Mouse (Mus musculus) heart, adult 18-20 months (tissue): ENCODE results near the gene Efna2. TPM values are rescaled to one million over a fixed set of nuclear protein-coding genes. Genes with fewer than 3 reads are reported as not detected.

Experiments
- DNase-seq, 2 experiments: peaks; one replicate each; pipeline ENCODE4 v3.0.0; 2021 to 2022; ENCODE audit warnings: mixed read lengths in 1 of 2
- total RNA-seq, 2 experiments: library from RNA; stranded (reverse); gene quantifications; 2 replicates each; pipeline ENCODE4 v1.2.3; 2021

Efna2 gene
- total RNA-seq, 2 experiments from 2014 or later: 0.98 to 1.3 TPM

DNA sequence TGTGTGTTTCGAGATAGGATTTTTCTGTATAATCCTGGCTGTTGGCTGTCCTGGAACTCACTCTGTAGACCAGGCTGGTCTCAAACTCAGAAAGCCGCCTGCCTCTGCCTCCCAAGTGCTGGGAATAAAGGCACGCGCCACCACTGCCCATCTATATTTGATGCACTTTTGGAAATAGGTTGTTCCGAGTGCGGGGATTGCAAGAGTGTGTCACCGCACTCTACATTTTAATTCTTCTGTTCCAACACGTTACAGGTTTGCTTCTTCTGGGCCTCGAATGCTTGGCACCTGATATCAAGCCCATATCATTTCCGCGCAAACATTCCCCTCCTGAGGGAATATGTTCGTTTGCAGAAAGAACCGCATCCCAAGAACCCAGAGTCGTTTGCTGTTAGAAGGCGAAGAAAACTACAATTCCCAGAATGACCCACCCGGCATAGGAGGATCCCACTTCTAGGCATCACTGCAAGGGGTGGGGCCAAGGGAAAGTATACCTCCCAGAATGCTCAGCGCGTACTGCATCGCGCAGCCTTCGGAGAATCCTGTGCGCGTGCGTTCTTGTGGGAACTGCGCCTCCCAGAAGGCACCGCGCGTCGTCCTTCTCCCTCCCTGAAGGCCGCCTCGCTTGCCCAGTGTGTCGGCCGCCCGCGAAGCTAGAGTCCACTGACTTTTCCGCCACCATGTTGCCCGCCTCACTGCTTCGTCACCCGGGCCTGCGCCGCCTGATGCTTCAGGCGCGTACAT lies 37.3 kb upstream of the Efna2 start:
- peak; percentile 97 to 98 for DNase-seq

DNA sequence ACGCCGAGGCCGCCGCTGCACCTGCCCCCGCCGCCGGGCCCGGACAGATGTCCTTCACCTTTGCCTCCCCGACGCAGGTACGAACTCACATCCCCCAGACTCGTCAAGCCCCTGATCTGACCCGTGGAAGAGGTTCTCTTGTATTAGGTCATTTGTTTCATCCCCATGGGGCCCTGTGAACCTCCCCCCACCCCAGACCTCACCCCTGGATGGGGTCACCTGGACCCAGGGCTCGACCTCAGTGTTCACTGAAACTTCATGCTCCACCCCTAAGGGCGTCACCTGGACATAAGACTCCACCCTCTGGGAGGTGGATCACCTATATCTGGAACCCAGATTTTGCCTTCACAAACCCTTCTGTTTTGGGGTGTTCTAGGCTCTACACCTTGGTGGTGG lies 36.8 kb upstream of the Efna2 start:
- no peak for DNase-seq

DNA sequence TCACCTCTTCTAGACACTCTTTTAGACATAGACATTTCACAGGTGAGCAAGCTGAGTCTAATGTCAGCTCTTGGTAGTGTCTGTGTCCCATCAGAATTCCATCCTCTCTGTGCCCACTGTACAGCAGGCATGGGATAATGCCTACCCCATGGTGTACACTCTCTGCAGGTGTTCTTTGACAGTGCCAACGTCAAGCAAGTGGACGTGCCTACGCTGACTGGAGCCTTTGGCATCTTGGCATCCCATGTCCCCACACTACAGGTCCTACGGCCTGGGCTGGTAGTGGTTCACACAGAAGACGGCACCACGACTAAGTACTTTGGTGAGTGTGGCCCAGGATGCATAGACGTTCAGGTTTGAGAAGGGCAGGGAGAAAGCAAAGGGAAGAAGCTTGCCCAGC lies 35.6 kb upstream of the Efna2 start:
- DNase-seq: no peak

DNA sequence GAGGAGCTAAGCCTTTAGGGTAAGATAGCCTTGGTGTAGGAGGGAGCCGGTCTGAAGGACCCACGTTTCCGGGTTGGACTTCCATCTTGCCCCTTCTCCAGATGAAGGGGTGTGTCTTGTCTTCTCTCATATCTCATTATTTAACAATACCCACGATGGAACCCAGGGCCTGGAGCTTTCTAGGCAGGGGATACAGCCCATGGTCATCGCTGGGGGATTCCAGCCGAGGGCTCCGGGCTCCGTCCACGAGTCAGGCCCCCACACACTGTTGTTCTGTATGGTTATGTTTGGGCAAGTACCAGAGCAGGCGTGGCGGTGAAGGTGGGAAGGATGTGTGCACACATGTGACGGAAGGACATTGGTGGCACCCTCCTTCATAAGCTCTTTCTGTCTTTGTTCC lies 35.1 kb upstream of the Efna2 start:
- DNase-seq: no peak

DNA sequence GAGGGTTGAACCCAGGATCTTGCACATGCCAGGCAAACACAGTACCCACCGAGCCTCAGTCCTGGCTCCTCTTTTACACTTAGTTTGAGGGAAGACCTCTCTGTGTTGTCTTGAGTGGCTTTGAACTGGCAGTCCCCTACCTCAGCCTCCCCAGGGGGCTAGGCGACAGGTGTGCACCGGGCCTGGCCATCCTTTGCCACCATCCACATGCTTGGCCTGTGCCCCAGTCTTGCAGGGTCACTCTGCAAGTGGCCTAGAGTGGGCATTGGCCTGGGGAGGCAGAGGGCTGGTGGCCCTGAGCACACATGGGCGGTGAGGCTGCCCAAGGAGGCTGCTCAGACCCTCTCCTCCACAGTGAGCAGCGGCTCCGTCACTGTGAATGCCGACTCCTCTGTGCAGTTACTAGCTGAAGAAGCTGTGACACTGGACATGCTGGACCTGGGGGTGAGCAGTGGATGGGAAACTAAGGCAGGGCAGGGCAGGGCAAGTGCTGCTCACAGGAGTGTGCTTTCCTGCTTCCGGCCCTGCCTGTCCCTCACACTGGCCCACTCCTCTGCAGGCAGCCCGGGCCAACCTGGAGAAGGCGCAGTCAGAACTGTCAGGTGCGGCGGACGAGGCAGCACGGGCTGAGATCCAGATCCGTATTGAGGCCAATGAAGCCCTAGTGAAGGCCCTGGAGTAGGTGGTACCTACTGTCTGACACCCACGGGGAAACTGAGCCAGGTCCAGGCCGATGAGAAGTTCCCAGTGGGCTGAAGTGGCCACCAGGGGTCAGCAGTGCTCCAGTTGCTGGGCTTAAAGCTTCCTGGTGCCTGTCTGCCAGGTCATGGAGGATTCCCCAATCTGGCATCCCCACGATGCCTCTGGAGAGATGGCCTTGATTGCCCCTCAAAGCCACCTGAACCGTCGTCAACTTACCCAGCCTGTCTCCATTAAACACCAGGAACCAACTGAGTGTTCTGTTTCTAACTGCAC lies 34.1 kb upstream of the Efna2 start:
- DNase-seq: peak; percentile 83 to 89

DNA sequence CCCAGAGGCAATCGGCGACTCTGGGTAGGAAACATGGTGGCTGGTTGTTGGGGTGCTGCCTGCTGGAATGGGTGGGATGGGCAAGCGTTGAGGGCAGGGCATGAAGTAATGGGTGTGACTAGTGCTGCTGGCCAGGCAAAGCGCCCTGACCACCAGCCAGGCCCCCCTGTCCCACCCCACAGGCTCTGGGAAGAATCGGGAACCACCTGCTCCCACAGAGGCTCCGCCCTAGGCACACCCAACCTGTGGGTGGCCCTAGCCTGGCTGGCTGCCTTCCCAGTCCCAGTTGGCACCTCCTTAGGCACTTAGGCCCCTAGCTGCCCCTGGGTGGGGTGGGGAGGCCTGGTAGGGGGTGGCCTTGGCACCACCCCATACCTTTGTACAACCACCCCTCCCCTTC lies 33.4 kb upstream of the Efna2 start:
- DNase-seq: peak; percentile 75 to 80

DNA sequence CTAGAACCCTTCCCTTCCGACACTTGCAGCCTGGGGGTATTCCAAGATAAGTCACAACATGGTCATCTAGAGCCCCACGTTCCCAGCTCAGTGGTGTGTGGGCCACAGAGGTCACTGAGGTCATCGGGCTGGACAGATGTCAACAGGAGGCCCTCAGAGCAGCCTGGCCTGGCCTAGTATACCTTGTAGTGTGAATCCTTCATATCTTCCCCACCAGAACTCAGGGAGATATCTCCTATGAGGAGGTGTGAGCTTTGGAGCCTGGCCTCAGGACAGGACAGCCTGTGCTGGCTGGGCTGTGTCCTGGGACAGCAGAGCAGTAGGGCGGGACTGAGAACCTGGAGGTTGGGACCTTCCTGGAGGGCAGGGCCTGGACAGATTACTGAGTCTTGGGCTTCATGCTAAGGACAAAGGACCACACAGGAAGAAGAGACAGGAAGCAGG lies 32.7 kb upstream of the Efna2 start:
- peak; percentile 76 to 89 for DNase-seq

DNA sequence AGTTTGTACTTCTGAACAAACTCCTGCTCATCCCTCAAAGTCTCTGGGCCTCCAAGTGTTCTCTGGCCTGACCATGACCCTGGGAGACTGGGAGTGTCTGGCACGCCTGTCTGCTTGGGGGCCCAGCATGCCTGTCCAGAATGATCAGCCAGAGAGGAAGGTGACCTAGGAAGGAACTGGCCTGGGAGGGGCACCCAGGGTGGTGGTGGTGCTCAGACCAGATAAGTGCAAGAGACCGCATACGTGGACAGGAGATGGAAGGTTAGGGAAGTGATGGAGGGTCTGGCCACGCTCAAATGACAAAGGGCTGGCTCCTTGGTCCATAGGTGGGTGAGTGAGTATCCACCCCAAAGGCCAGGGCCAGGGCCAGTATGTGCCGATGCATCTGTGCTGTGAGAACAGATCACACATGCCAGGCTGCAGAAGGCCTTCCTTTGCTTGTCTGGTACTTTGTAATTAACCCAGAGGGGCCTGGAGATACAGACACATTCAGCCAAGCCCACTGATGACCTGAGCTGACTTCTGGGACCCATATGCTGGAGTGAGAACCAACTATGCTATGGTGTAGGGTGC lies 32.0 kb upstream of the Efna2 start:
- peak in 1 of 2 experiments; percentile 65 for DNase-seq

DNA sequence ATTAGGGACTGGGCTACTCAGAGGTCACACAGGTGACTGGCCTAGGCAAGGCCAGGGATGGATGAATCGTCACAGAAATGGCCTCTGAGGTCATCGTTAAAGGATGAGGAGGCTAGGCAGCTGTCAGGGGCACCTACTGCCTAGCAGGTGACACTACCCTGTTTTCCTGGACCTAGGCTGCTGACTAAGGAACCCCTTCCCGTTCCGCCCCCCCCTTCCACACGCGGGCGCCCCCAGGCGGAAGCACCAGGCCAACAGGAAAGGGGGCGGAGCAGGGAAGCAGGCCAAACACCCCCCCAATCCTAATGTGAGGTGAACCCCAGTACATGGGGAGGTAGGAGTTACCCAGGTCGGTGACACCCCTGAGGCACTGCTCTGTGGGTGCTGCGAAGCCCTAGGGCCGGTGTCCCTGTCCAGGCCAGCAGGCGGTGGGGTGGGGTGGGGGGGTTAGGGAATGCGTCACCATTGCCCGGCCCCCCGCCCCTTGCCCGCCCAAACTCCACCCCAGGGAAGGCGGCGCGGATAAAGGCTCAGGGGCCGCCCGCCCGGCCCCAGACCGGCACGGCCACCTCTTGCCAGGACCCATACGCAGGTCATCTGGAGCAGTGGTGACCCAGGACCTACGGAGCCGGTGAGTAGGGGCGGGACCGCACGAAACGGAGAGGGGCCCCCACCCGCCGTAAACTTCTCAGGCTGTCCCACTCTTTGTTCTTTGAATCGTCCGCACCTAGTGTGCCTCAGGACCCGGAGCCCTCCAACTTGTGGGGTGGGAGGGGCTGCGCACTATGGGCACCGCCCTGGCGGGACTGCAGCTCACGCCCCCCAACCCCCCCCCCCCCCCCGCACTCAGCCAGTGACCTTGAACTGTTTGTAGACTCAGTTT lies 31.3 kb upstream of the Efna2 start, which contains the start of gene Midn:
Gene Midn (plus strand): TSS at position 554 of the 883 bp plus-strand sequence.
- peak; percentile 93 for DNase-seq

DNA sequence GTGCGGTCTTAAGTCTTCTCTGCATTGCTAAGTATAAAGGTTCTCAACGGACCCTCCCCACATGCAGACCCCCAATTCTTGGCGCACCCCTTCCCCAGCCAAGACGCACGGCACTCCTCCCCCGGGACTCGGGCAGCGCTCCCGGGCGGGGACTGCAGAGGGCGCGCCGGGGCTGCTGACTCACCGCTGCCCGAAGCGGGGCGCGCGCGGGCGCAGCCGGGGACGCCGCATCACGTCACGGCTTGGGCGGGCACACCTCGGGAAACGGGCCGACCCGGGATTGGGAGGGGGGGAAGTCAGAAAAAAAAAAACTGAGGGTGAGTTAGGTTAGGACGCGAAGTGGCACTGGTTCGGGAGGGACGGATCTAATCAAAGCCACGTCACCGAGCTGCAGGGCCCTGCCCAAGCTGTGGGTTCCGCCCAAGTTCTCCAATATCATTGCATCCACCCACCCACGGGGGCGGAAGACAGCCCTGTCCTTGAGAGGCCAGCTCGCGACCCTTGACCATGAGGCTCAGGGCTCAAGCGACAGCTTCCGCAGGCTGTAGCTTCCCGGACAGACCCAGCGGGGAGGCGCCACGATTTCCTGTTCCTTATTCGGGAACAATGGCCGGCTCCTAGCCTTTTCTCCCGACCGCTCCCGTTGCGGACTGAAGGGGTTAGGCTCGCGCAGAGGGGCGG lies 30.5 kb upstream of the Efna2 start:
- DNase-seq: peak; percentile 95

DNA sequence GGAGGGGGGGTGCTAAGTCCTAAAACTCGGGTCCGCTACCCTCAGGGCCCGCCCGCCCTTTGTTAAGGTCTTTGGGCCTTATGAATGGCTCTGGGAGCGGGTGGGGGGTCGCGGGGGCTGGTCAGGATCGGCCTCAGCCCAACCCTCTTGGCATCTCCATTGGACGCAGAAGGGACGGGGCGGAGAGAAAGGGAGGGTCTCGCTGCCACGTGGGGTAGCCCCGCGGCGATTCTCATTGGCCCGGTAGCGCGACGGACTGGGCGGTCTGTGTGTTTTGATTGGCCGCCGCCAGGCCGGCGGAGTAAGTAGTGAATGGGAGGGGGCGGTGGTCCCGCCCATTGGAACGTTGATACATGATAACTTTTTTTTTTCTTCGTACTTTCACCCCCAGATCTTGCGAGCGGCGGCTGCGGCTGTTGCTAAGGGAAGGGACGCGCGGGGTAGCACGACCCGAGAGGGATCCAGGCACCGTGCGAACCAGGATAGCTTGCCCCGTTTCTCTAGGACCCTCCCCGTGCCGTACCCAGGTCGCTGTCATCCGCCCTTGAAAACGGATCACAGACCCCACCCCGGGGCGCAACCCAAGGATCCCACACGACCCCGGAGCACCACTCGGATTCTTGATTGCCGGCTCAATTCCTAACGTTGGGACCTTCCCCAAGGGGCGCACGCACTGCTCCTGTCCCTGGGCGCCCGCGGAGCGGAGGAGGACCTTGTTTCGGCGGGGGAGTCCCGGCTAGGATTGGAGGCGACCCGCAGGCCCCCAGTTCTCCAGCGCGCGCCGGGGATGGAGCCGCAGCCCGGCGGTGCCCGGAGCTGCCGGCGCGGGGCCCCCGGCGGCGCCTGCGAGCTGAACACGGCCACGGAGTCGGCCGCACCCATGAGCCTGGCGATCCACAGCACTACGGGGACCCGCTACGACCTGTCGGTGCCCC lies 29.7 kb upstream of the Efna2 start:
- peak; percentile 95 to 99 for DNase-seq

DNA sequence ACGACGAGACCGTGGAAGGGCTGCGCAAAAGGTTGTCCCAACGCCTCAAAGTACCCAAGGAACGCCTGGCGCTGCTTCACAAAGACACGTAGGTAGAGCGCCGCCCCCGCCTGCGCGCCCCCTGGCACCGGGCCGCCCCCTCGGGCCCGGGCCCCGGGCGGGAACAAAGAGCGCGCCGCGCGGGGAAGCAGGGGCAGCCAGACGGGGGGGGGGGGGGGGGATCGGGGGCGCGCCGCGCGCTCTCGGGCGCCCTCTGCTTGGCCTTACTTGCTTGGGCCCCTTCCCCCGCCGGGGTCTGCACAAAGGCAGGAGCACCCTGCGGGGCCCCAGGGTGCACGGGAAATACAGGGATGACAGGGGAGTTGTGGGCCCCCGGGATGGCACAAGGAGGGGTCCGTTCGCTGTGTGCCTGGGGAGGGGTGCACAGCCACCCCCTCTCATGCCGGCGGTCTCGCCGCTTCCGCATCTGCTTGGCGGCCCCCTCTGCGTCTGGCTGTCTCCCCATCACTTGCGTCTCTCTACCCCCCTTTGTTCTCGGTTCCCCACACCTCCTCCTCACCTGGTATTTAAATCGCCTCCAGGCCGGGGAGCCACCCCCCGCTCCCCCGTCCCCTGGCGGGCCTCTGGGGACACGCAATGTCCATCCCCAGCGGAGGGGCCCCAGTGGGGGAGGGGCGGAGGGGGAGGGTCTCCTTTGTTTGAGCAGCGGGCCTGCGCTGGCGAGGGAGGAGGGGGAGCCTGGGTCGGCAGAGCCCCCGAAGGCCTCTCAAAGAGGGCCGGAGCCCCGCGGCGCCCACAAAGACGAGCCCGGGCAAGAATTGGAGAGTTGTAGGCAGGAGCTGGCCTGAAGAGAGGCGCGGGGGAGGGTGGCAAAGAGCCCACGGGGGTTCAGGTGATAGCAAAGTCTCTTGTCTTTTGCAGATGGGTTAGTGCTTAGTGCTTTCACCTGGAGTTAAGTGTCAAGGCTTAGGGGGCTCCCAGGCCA lies 28.8 kb upstream of the Efna2 start:
- DNase-seq: peak; percentile 55 to 63

DNA sequence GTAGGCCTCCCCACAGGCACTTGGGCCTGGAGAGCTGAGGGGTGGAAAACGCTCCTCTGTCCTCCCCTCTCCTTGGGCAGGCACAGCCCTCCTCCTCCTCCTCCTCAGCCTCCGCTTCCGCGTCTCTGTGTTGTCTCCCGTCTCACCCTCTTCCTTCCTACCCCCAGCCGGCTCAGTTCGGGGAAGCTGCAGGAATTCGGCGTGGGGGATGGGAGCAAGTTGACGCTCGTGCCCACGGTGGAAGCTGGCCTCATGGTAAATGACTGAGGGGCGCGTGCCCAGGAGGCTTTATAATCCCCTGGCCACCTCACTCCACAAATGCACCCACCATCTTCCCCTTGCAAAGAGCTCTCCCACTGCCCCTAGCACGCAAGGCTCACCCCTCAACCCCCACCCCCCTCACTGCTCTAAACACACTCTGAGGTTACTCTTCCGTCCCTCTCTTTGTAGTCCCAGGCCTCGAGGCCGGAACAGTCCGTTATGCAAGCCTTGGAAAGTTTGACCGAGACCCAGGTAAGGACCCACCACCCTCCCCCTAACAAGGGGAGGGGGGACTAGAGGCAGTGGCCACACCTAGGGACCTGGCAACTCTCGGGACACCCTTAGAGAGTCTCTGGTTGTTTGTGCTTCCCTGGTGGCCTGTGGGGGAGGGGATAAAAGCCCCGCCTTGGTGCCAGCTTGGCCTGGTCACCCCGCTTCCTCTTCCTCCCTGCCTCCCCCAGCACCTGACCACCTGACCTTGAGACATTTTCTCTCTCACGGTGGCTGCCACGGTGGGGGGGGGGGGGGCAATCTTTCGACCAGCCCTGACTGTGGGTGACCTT lies 27.9 kb upstream of the Efna2 start:
- DNase-seq: peak; percentile 82 to 85

DNA sequence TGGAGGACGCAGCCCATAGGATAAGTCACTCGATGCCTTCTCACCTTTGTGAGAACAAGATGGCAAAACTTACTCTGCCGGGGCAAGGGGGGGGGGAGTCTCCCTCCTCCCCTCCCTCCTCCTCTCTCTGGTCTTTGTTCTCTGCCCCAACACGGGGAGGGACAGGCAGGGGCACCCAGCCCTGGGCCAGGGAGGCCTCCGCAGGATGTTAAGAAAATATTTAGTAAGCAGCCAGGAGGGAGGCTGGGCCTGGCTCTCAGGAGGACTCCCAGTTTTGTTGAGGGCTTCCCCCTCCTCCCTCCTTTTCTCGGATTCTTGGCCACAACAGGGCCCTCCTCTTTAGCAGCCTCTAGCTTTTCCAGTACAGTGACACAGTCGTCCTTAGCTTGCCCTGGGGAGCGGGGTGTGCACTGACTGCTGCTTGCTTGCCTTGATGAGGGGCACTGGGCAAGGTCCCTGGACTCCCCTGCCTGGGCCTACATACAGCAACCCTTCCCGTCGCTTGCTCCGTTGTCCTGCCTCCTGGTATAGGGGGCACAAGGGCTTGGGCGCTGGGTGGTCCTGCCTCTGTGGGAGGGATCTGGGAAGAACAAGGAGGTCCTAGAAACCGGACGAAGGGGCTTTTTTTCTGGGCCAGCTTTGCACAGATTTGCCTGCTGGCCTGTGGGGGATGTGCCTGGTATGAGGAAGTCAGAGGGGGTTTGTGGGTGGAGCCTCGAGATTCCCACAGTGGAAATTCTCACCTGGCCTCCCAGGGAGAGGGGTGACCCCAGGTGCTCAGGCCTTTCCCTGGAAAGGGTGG lies 27.0 kb upstream of the Efna2 start:
- DNase-seq: peak; percentile 76 to 85

DNA sequence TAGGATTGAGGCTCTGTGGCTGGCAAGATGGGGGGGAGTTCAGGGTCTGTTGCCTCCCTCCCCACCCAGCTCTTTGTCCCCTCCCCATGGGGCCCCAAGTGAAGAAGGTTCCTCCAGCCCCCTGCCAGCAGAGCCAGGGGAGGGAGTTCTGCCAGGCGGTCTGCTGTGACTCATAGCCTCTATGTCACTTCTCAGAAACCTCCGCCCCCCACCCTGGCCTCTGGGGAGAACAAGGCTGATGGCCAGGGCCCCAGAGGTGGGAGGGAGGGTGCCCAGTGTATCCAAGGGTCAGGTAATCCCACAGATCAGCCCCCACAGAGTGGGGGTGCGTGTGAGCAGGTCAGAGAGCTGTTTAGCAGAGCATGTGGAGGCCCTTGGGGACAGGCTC lies 26.4 kb upstream of the Efna2 start:
- DNase-seq: peak; percentile 67 to 71

DNA sequence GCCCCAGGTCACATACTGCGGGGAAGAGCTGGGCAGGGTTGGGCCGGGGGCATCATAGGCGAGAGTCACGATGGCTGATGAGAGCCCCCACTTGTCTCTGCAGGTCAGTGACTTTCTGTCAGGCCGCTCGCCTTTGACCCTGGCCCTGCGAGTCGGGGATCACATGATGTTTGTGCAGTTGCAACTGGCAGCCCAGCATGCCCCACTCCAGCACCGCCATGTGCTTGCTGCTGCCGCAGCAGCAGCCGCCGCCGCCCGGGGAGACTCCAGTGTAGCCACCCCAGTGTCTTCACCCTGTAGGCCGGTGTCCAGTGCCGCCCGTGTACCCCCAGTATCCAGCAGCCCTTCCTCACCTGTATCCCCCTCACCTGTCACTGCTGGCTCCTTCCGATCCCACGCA lies 25.6 kb upstream of the Efna2 start:
- no peak for DNase-seq

DNA sequence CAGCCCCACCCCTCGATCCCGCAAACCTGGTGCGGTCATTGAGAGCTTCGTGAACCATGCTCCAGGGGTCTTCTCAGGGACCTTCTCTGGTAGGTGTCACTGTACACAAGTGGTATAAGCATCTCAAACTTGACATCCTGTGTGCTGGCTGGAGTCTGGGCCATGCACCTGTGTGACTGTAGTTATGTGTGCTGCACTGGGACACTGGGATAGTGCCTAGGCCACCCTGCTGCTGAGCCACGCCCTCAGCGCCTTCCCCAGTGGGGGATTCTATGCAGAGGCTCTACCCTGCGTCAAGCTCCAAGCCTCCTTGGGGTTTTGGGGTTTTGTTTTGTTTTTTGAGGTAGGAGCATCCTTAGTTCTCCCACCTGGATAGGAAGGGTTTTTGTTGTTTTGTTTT lies 24.9 kb upstream of the Efna2 start:
- no peak for DNase-seq
